Mouse (Mus musculus): ENCODE data around the gene Rhbdl1.

DNA sequence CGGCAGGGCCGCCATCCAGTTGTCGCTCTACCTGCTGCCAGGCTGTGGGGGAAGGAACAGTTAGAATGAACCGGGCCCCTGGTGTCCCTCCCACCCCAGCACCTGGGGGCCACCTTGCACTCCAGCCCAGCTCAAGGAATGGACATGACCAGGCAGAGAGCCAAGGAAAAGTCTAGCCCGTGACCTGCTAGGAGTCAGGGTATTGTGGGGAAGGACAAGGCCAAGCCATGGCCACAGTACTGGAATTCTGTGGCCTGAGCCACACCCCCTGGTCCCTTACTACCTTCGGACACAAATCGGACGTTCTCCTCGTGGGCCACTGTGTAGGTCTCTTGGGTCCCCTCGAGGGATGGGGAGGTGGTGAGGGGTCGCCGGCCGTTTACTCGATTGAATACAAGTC lies 27.2 kb upstream of the Rhbdl1 start:
- TF ChIP-seq POLR2A (IDR thresholded peaks at IDR 0.05; ENCODE audit: low read depth, low read length), result no peak
- TF ChIP-seq CTCF (conservative IDR thresholded peaks at IDR 0.05; ENCODE audit: insufficient read depth, insufficient read length, low read depth, low read length), result no peak
